Mouse (Mus musculus) bone marrow, adult 2 months (tissue): ENCODE measurements at regions not wholly inside any gene's neighbourhood (a gene's known extent, or its start where the extent isn't known, plus 50 kb on each side); places are given as distances from the start of the nearest gene placed in this dataset.

Experiments
- CTCF ChIP-seq: fragments of 200-500 bp; IDR thresholded peaks from 2 replicates; pipeline ENCODE4 v1.5.1; 2011; ENCODE audit warnings: low read length, control low read depth; ENCODE audit not compliant: control insufficient read depth, insufficient read depth
- POLR2A ChIP-seq: fragments of 200-500 bp; IDR thresholded peaks from 2 replicates; pipeline ENCODE4 v1.6.1; 2011; ENCODE audit warnings: low read depth, mild to moderate bottlenecking, control low read depth, low read length, borderline replicate concordance; ENCODE audit not compliant: control insufficient read depth

- no peak for TF ChIP-seq CTCF
- TF ChIP-seq POLR2A = no peak
Observed at GRCm38 (mm10) chr2:178854760-178855159, 424.4 kb downstream of the Cdh26 start.
